Mouse (Mus musculus): ENCODE results near the gene Nrd1.

DNA sequence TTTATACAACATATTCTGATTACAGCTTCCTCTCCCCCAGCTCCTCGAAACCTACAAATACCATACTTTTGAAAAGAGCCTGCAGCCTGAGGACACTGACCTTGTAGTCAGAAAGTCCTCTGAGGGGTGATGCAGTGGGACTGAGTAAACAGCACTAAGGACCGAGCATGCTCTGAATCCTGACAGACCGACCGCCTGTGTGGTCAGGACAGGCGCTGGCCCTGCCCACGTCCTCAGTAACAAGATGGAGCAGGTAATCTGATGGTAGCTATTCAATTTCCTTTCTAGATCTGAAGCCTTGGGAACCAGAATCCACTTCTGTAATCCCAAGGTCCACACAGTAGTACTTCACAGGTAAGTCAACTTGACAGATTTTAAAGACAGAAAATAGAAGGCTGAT, 108.6 kb downstream of the Nrd1 start:
- TF ChIP-seq EP300 (IDR thresholded peaks at IDR 0.05; ENCODE audit: low read depth), result no peak
- TF ChIP-seq CTCF (IDR thresholded peaks at IDR 0.05; ENCODE audit: low read depth), result no peak
